Mouse (Mus musculus) urinary bladder, postnatal 4 days (tissue): ENCODE data around the gene Maml2.

Source experiments
- DNase-seq, 2 experiments: peaks; one replicate each; pipeline ENCODE4 v3.0.0; 2021 to 2022; ENCODE audit warnings: low spot score in 2 of 2

The Maml2 gene

DNA sequence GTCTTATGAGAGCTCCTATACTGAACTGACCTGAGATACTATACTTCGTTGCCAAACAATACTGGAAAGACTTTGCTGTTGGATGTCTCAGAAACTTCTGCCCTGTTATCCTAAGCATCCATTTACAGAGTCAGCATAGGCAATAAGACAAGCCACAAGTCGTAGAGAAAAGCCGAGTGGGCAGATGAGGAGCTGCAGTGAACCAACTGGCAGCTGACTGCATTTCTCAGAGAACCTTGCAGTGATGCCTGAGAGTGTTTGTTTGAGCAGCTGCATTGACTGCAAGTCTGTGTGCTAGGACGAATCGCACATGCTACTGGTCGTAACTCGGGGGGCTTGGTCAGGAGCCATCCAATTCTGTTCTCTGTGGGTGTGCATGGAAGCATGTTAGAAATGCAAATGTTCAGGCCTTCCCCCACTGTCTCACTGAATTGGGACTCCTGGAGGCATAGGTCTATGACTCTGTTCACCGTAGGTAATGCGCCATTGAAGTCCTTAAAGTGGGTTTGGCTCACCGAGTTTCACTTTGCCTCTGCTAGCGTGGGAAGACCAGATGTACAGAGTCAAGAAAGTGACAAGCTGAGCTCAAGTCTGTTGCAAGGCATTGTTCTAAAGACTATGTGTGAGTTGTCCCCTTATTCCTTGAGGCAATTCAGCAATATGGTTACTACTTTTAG lies 267.7 kb downstream of the Maml2 start:
- peak in 1 of 2 experiments; percentile 49 for DNase-seq

DNA sequence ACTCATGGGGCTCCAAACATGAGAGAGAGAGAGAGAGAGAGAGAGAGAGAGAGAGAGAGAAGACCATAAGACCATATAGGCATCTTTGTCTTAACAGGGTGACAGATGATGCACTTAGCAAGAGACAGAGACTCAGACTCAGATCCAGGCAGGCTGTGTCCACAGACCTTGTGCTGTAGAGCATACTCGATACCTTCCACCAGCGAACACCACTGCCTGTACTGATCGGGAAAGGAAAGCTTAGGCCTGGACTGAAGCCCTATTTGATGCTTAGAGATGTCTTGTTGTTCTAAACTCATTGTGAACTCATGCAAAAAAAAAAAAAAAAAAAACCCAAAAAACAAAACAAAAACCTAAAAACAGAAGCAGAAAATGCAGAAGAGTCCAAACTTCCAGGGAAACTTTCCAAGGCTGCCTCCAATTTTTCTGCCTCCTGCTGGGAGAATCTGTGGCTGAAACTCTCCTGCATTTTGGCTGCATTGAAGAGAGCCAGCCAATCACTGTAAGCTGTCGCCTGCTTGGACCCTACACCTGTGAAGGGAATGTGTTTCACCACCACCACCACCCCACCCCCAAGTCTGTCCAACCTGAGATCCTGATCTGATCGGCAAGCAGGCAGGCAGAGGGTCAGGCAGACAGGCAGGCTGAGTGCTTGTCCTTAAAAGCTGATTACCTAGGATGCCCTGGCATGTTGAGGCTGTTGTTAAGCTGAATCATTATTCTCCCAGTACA lies 268.6 kb downstream of the Maml2 start:
- DNase-seq = peak in 1 of 2 experiments; percentile 47

DNA sequence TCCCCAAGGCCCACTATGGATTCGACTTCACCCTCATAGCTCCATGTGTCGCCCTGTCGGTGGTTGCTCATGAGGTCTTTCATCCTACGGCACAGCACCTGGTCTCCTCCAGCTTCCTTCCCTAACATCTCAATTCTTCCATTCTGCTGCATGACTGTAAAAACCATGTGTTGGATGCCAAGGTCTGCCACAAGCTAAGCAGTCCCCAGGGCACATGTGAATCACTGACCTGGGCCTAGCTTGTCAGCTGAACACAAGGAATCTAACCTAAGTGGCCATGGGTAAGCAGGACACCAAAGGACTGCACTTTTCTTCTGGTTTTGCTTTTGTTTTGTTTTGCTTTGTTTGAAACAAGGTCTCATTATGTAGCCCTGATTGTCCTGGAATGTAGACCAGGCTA lies 271.3 kb downstream of the Maml2 start:
- DNase-seq = no peak

DNA sequence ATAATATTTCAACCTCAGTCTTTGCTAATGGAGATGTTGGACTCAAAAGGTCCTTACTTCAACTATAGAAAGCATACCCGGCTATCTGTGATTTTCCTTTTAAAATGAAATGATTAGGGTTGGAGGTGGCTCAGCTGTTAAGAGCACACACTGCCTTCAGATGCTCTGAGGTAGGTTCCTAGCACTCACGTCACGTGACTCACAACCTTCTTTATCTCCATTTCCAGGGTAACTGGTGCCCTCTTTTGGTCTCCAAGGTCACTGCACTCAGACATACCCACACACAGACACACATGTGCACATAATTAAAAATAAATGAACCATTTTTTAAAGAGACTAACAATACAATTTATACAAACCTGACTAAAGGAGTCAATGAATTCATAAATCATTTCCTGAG lies 275.1 kb downstream of the Maml2 start:
- no peak for DNase-seq

DNA sequence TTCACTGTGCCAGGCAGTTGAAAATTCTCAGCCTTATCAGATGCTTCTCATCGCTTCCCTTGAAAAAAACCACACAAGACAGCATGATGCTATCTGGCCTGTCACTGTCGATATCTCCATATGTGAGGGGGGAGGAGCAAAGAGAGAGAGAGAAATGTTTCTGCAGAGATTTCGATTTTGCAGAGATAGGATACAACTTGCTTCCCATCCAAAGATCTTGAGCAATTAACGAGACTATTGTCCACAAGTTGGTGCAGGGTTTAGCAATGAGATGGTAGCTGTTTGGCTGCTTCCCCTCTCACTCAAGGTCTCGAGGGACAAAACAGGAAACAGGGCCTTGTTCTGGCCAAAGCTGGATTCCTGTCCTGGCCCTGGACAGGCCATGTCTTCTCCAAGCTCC lies 276.3 kb downstream of the Maml2 start:
- DNase-seq = no peak

DNA sequence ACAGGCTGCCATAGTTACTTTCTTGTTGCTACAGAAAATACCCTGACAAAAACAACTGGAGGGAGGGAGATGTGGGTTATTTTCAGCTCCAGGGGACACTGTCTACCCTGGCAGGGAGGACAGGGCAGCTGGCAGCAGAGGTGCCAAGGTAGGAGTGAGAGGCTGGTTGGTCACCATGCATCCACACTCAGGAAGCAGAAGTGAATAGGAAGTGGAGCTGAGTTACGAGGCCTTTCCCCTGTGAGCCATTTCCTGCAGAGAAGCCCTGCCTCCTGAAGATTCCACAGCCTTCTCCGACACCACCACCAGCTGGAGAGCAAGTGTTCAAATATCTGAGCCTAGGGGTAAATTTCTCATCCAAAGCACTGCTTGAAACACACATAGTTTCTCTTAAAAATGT lies 277.2 kb downstream of the Maml2 start:
- no peak for DNase-seq

DNA sequence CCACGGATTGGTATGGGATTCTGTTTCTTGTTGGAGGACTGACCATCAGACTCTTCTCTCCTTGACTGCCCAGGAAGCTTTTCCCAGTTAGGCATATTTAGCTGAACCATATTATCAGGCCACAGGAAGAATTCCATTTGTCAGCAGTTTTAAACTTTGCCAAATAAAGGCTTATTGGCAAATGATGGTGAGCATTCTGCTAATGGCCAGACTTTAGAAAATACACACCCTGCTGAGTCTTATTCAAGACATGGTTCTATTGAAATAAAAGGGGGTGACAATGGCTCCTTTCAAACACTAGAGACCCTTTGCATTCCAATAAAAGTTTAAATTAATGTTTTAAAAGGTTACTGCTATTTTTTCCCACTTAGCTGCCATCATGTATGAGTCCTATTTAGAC lies 279.4 kb downstream of the Maml2 start:
- no peak for DNase-seq

DNA sequence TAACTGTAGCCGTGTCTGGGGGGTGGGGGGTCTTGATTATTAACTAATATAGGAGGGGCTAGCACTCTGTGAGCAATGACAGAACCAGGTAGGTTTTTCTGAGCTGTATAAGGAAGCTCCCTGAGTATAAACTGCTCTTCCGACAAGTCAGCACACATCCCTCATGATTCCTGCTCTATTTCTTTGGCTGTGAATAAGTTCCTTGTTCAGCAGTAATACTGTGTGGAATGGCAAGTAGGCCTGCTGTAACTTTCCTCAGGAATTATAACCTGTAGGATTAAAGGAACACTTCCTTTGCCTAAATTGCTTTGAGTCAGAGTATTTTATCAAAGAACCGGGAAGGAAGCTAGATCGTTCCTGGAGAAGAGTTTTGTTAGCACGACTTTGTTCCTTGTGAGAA lies 283.4 kb downstream of the Maml2 start:
- DNase-seq = no peak

DNA sequence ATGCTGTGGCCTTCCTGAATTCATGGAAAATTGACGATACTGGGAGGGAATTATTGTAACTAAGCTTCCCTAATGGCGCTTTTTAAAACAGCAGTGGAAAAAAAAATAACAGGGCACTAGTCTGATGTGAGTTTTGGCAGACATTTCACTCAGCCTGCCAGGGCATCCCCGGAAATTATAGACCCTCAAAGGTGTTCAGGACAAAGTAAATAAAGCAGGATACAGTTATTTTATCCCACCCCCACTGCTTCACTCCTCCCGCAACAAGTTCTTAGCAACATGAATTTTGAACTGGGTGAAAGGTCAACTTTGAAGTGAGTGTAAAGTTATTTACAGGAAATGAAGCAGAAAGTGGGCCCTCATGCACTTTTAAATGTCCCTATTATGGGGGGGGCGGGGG lies 286.2 kb downstream of the Maml2 start:
- DNase-seq = no peak

DNA sequence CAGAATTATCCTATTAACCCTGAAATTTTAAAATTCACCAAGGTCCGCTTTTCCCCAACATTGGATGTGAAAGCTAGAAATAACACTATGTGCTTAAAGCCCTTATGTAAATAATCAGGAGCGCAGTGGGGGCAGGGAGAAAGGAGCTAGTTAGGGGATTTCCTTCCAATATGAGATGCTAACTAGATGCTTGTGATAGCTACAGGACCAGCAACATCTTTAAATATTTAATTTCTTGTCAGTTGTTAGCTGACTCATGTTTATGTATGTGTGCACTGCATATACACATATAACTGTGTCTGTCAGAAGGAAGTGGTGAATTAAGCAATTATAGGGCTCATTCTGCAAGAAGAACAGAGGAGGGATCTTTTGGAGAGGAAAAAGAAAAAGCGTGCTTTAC lies 286.7 kb downstream of the Maml2 start:
- DNase-seq = no peak

DNA sequence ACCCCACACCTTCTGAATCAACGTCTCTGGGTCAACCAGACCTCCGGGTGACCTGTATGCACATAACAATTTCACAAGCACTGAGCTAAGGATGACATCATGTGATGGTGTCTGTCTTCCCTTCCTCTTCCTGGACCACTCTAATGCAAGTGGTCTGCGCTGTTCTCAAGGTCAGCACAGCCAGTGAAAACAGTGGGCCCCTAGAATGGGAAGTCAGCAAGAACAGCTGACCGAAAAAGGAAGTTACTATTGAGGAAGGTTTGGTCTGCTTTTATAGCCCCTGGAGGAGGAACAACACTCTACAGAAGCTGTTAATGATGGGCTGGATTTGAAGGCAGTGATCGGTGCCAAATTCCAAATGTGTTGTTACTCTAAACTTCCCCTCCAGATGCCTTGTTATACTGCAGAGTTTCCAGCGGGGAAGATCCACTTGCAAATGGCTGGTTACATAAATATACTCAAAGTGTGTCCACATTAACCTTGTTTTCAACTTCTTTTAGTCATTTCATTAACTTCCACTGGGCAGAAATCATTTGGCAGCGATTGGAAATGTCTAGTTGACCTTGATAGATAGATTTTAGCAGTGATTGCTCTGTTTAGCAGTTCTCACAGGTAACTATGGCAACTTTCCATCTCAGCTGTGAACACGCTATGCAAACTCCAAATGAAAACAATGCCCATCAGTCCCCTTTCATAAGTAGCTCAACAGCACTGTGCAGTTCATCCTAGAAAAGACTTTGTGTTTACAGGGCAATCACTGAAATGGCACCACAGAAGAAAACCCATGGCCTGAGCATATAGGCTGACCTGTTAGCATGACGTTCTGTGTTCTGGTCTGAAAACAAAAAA lies 289.6 kb downstream of the Maml2 start:
- peak in 1 of 2 experiments; percentile 29 for DNase-seq

DNA sequence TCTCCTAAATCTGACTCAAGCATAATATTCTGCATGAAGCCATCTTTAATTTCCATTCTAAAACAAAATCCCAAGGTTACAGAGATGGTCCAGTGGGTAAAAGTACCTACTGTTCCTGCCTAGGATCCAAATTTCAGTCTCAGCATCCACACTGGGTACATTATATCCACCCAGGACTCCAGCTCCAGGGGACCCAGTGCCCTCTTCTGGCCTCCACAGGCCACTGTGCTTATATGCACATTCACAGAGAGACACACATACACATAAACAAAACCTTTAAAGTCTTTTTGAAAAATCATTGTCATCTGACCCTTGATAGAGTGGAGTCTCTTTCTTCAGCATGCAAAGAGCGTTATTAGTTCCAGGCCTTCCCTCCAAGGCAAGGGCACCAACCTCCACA lies 291.0 kb downstream of the Maml2 start:
- no peak for DNase-seq

DNA sequence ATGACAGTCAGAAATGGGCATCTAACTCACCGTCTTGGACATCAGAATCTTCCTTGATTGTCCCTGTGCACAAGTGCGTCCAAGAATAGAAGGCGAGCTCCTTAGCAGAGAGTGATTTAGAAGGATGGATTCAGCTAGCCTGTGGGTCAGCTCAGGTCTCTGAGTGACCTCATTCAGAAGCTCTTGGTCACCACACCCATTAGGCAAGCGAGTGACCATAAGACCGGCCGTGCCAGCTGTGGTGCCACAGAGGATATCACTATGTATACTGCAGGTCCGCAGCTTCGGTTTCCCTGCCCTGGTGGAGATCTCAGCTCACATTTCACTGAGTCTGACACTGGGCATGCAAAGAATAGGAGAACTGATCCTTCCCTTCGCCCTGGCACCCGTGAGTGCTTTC lies 294.9 kb downstream of the Maml2 start:
- no peak for DNase-seq

DNA sequence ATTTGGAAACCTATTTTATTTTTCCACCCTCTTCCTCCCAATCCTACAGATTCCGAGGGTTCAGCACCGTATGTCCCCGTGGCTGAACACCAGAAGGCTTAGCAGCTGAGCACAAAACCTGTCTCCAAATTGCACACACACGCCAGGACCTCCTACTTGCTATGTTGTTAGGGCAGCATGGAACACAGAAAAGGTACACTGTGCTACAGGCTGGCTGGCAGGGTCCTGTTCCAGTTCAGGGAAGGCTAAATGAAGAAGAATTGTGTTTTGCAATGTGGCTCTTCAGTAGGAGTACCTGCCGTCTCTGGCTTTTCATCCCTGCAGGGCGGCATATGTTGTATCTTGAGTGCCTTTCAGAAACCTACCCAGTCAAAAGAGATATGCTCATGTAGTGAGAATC lies 300.0 kb downstream of the Maml2 start:
- no peak for DNase-seq

DNA sequence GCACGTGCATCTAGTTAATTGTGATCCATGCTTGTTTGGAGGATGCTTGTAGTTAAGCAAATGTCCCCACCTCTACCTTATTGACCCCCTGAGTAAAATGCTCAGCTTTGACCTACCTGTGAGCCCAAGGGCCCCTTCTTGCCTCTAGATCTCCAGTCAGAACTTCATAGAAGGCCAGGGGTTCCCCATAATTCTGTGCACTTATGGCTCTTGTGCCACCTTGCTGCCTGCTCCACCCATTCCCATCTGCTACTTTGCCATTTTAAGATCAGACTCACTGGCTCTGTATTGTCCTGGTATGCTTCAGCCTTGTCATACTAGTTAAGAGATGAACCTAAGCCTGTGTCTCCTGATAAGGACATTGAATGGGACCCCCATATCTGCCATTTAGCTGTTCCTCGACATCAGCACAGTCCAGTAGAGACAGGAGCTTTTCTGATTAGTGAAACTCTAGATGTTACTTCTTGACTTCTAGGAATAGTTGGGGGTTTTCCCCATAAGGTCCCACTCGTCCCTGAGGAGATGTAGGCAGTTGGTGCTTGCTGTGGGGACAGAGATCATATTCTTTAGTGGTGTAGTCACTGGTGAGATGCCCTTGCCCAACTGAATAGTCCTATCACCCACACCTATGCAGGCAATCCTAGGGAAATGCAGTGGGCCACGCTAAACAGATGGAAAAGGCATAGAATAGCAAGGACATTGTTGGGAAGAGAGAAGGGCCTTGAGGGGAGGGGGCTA lies 301.0 kb downstream of the Maml2 start:
- no peak for DNase-seq

DNA sequence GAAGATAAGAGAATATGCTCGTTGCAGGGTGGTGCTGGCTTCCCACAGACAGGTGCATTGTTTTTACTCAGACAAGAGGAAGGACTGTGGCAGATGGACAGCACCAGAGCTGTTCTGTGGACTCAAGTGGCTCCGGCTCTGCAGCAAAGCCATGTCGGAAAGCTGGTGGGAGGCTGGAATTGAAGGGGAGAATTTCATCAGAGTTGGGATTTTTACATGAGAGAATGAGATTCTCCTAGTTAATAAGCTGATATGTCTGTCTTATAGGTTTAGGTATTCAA lies 301.5 kb downstream of the Maml2 start:
- DNase-seq = no peak

DNA sequence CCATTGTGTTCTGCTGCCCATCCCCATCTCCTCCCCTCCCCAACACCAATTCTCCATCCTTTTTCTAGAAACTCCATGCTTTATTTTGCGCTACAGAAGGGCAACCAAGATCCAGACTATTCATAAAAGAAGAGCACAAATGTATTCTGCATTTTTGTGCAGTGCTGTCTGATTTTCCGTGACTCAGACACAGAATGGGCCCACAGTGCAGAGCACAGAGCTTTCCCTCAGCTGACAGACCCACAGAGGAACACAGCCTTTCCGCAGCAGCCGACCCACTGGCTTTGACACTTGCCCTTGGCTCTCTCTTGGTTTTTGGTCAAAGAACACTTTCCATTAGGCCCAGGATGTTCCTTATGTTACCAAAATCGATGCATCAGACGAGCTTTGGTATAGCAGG lies 302.0 kb downstream of the Maml2 start:
- no peak for DNase-seq

DNA sequence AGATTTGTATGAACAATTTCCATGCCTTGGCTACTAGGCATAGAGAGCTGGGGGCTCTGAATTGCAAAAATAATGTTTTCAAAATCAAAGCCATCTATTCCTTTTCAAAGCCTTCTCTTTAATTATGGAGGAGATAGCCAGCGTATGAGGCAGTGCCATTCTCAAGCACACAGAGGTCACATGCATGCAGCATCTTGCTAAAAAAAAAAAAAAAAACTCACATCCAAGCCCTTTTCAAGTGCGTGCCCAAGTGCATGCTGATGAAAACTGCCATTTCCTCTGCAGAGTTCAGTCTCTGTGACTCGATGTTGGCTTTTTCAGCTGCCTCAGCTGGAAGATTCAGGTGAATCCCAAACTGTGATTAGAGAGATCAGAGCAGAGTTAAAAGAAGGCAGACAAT lies 304.0 kb downstream of the Maml2 start:
- DNase-seq = no peak

DNA sequence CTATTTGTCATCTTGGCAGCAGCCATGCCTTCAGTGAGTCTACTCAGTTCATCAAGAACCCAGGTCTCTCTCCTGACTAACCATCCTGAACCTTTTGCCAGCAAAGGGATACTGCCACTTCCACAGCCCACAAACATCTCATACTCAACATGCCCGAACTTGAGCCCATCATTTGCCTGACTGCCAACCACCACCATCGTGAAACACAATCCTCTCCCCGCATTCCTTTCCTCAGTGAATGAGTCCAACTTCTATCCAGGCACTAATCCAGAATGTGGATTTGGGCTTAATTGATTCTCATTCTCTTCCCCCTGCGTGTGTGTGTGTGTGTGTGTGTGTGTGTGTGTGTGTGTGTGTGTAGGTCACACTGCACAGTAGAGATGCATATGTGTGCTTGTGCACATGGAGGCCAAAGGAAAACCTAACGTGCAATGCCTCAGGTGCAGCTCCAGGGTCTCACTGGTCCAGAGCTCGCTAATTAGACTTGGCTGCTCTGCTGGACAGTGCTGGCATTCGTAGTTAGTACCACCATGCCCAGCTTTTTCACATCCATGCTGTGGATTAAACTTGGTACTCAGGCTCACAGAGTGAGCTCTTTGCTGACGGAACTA lies 305.9 kb downstream of the Maml2 start:
- DNase-seq = no peak

DNA sequence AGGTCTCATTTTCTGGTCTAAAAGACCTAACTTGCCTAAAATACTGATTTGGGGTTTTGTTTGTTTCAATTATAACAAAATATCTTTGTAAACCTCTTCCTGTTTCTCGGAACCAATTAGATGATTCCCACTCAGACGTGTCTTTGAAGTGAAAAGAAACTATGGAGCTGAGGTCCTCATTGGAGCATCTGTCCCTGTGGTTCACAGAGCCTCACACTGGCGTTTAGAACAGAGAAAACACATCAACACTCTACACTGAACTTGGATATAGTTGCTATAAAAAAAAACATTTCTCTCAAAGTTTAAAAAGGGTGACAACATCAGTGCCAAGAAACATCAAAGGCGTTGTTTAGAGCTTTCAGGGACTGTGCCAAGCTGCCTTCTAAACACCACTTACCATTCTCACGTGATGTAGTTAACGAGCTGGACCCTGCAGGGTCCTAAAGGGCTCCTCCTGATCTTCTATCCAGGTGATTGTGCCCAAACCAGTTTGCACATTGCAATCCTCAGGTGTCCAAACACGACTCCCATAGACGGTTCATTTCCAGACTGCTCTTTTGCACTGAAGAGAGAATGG lies 309.9 kb downstream of the Maml2 start:
- DNase-seq = no peak

DNA sequence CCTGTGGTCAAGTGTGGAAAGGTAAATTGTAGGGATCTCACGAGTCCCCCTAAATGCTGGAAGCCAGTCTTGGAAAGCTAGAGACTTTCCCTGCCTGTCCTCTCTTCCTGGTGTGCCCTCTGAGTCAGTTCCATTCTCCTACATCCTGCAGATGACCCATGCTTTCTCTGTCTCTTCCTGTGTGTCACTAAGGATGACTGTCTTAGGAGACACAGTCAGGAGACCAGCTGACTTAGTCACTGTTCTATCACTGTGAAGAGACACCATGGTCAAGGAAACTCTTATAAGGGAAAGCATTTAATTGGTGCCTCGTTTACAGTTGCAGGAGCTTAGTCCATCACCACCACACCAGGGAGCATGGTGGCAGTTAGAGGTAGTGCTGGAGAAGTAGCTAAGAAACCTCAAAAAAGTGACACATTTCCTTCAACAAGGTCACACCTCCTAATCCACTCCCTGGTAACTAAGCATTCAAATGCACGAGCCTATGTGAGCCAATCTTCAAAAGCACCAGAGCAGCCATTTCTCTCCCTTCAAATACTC lies 310.8 kb downstream of the Maml2 start:
- DNase-seq = no peak
